In genomic region chr7:65545741-65546140, GRCm38 (mm10) we compare ENCODE assay signal across 15 mouse cellular contexts.
"Had no signal": no experiment of that assay in that cellular context is flagged by ENCODE, and none has a peak within 500 bp of the region (broad histone marks: within the 10 kb centered on the region; RNA-seq: fewer than 3 reads in every experiment).

No protein-coding gene starts in this region.

- H3K9me3 ChIP-seq: liver, embryonic 13.5 days; lung, embryonic 15.5 days; midbrain, embryonic 13.5 days had no signal

- H3K4me3 ChIP-seq: layer of hippocampus, adult 2 months; liver, embryonic 13.5 days; lung, embryonic 15.5 days; midbrain, embryonic 13.5 days had no signal

- H3K27me3 ChIP-seq: liver, embryonic 13.5 days; lung, embryonic 15.5 days had no signal

- ATAC-seq: liver, postnatal 0 days; midbrain, embryonic 13.5 days had no signal

- H3K27ac ChIP-seq: layer of hippocampus, adult 2 months; liver, embryonic 13.5 days; lung, embryonic 15.5 days; macrophage; midbrain, embryonic 13.5 days had no signal

- H3K4me2 ChIP-seq: liver, embryonic 13.5 days; lung, embryonic 15.5 days; midbrain, embryonic 13.5 days had no signal

- DNase-seq: kidney, adult 18-20 months; kidney, postnatal 10 days; kidney, postnatal 4 days; liver; liver, embryonic 13.5 days; liver, postnatal 0 days; lung, postnatal 14 days; right cerebral cortex, postnatal 4 days; spleen, adult 18-20 months; thymus, adult 2 months; thymus, postnatal 25 days had no signal

- H3K36me3 ChIP-seq: liver, embryonic 13.5 days; lung, embryonic 15.5 days; midbrain, embryonic 13.5 days had no signal

- H3K4me1 ChIP-seq: liver, embryonic 13.5 days; lung, embryonic 15.5 days; midbrain, embryonic 13.5 days had no signal

- H3K9ac ChIP-seq: liver, embryonic 13.5 days; liver, postnatal 0 days; lung, embryonic 15.5 days; midbrain, embryonic 13.5 days had no signal
